Mouse (Mus musculus): Measurements from ENCODE around the gene Hemk1.

Hemk1 gene

GRCm38 (mm10) chr9:107295616-107296015, 42.5 kb downstream of the Hemk1 start:
- no peak for DNase-seq (ENCODE audit: low read depth, low spot score)

- DNase-seq (ENCODE audit: low read depth, low spot score) = peak; percentile 69
These were observed 43.9 kb downstream of the Hemk1 start for GRCm38 (mm10) chr9:107294249-107294648.

DNA sequence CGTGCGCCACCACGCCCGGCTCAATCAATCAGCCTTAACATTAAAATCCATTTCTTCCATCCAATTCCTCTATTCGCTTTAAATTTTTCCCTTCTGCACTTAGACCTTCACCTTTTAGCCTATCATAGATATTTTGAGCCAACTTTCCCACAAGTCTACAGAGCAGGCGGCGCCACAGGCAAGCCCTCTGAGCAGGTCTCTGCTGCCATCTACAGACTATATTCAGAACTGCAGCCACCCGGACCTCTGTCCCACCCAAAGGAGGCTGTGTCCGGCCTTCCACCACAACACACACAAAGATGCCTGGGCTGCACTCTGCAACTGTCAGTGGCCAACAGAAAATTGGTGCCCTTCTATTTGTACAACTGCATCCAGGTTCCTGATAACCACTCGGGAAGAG, 47.3 kb downstream of the Hemk1 start:
- peak; percentile 59 for DNase-seq (ENCODE audit: low read depth, low spot score)

DNA sequence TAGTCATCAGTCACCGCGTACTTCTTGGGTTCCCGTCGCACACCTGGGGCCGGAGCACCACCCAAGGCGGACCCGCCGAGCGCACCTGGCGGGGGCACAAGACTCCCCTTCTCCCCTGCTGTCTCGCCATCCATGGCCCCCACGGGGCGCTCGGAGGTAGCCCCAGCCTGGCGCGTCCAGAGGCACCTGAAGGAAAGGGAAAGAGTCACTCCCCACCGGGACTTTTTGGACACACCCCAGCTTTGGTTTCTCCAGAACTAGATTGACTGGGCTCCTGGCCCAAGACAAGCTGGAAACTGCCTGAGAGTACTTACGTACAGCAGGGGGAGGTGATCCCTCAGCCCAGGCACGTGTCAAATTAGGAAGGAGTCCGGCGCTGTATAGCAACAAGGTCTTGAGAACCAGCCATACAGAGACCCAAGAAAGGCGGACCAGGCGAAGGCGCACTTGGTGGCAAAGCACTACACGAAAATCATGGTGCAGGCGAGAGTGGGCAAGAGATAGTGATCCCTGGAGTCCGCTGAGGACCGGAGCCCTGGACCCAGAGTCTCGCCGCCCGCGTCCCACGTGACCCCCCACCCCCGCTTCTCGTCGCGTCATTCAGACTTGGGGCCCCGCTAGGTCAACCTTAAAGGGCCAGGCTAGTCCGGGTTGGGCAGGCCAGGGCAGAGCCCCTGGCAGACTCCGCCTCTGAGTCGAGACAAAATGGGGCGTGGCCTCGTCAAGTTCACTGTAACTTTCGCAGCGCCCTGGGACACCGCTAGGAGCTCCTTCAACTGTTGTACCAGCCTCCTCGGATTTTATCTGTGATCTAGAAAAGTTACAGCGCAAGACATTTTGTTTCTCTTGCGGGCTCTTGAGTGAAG, 48.7 kb downstream of the Hemk1 start, which contains the start of gene Mapkapk3:
TSS of gene Mapkapk3 (minus strand) at position 667 of the 866 bp plus-strand sequence.
- DNase-seq (ENCODE audit: low read depth, low spot score) = peak; percentile 85

DNA sequence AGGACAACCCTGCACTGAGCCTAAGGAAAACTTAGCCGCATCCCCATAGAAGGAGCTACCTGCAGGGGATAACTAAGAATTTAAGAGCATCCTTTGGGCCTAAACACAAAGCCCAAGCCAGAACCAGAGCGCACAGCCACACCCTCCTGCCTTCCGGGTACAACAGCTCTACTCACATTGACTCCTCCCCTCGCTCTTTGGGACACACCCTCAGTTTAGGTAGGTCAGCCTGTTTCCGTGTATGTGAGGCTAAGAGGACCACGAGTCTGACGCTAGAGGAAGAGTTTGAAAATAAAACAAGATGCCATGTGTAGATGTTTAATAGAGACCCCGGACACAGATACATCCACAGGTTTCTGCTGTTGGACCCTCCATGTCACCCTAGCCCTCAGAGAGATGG, 49.4 kb downstream of the Hemk1 start:
- peak; percentile 68 for DNase-seq (ENCODE audit: low read depth, low spot score)

DNA sequence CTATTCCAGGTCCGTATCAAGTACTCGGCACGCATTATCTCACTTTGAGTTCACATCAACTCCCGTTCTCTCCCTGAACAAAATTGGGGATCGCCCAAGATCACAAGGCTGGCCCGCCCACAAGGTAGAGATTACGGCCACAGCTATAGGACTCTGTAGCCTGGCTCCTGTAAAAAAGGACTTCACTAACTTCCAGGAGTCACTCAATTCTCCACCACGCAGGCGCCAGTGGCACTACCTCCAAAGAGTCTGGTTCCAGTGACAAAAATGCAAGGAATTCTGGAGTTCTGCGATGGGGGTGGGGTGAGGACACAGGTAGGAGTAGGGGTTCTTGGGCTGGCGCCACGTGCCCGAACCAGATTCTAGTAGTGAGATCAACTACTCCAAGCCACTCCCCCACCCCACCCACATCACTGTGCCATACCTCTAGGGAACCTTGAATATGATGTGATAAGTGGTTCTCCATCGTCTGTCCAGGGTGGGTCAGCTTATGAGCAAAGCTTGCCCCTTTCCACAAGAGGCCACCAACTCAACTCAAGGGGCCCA, 50.0 kb downstream of the Hemk1 start:
- no peak for DNase-seq (ENCODE audit: low read depth, low spot score)

DNA sequence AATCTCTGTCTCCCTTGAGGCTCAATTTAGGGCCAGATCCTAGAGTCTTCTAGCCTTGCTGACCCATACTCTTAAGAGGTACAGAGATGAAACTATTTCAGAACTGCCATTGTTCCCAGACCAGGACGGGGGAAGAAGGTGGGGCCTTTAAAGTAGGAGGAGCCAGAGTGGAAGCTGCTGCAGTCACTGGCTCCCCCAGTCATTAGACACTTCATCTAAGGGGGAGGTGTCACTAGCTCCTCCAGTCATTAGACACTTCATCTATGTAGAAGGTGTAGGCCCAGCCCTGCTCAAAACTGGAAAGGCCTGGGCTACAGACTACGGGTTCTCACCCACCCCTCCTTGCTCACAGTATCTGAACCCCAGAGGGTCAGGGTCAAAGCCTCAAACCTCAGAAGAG, 50.9 kb downstream of the Hemk1 start:
- no peak for DNase-seq (ENCODE audit: low read depth, low spot score)

DNA sequence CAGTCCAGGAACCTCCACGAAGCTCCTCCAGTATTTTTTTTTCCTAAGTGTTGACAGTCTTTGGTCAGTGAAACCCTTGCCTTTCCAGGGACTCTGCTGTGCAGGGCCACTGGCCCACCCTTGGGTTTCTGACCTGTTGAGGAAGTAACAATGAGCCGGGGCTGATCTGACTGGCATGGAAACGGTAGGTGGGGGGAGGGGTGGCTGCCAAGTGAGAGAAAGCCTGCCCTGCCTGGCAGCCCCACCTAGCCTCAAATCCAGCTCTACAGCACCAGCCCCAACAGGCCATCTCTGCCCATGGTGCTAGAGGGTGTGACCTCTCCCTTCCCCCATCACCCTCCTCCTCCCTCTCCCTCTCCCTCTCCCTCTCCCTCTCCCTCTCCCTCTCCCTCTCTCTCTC, 53.1 kb downstream of the Hemk1 start:
- DNase-seq (ENCODE audit: low read depth, low spot score) = no peak

GRCm38 (mm10) chr9:107282951-107283350, 55.2 kb downstream of the Hemk1 start:
- no peak for DNase-seq (ENCODE audit: low read depth, low spot score)

- DNase-seq (ENCODE audit: low read depth, low spot score) = no peak
These were observed 56.7 kb downstream of the Hemk1 start for GRCm38 (mm10) chr9:107281241-107281987.

GRCm38 (mm10) chr9:107280322-107281027, 57.7 kb downstream of the Hemk1 start:
- DNase-seq (ENCODE audit: low read depth, low spot score) = no peak

GRCm38 (mm10) chr9:107279378-107280321, 58.5 kb downstream of the Hemk1 start:
- no peak for DNase-seq (ENCODE audit: low read depth, low spot score)

GRCm38 (mm10) chr9:107278527-107279377, 59.4 kb downstream of the Hemk1 start:
- DNase-seq (ENCODE audit: low read depth, low spot score) = no peak

- DNase-seq (ENCODE audit: low read depth, low spot score) = no peak
These were observed 60.0 kb downstream of the Hemk1 start for GRCm38 (mm10) chr9:107278126-107278525.

GRCm38 (mm10) chr9:107277603-107278002, 60.5 kb downstream of the Hemk1 start:
- no peak for DNase-seq (ENCODE audit: low read depth, low spot score)

All from A20 (cell line).